Mouse (Mus musculus): ENCODE measurements around the gene Ube2d3.

DNA sequence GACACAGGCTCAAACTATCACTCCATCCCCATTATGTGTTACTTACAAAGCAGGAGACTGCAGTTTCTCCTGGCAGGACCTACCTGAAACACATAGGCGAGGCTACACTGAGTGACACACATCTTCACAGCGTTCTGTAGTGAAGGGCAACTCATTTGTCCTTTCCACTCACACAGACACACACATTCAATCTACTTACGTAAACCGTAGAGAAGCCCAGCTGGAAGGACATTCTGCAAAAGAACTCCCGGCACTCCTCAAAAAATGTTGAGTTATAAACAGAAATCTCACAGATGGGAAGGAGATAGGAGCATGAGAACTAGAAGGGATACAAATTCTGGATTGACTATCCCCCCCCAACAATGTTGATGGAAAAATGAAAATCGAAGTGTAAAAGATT is 38.3 kb downstream of the Ube2d3 start:
- TF ChIP-seq EP300 (IDR thresholded peaks at IDR 0.05; ENCODE audit: insufficient read depth, low read depth, low read length), result no peak
- TF ChIP-seq CTCF (IDR thresholded peaks at IDR 0.05), result no peak
- TF ChIP-seq POLR2A (IDR thresholded peaks at IDR 0.05; ENCODE audit: insufficient read depth, low read depth, low read length), result no peak

Data from heart, adult 2 months (tissue).